Mouse (Mus musculus): ENCODE data around the gene Ccdc65. TPM values are rescaled to one million over a fixed set of nuclear protein-coding genes. Genes with fewer than 3 reads are reported as not detected.

The Ccdc65 gene
- 1.0 TPM in 1 of 2 replicates, not detected in the other for total RNA-seq (2014; fragmentation: Nextera tagmentation)
- 0.06 and 0.60 TPM in 2 replicates for total RNA-seq (2017)
- not detected in 2 replicates for polyA plus RNA-seq (2012)

- H3K4me3 ChIP-seq (ENCODE audit: low read depth, low read length), result peak within 1 kb of the TSS; percentile 65
- peak; percentile 49 for ATAC-seq (ENCODE audit: extremely low read depth, insufficient number of reproducible peaks, low FRiP score, poor library complexity, severe bottlenecking)
- H3K27me3 ChIP-seq (ENCODE audit: insufficient read depth, low read length), result peaks cover 48% of the 10 kb centered on the region
- no peak for TF ChIP-seq GATA1 (IDR thresholded peaks at IDR 0.05; ENCODE audit: borderline replicate concordance, low read length)
- TF ChIP-seq TAL1 (conservative IDR thresholded peaks at IDR 0.05; ENCODE audit: low read depth, low read length), result no peak
- TF ChIP-seq POLR2AphosphoS5 (IDR thresholded peaks at IDR 0.05; ENCODE audit: insufficient replicate concordance, low read depth, low read length), result no peak
- TF ChIP-seq GATA2 (IDR thresholded peaks at IDR 0.05; ENCODE audit: borderline replicate concordance, low read depth, low read length), result no peak
- TF ChIP-seq CTCF (IDR thresholded peaks at IDR 0.05; ENCODE audit: low read depth, low read length), result no peak
- H3K9me3 ChIP-seq (replicated peaks), result no peaks in the 10 kb centered on the region
- H3K36me3 ChIP-seq (replicated peaks), result no peaks in the 10 kb centered on the region
- peak; percentile 47 for DNase-seq (ENCODE audit: low spot score)
- peaks cover 15% of the 10 kb centered on the region for H3K4me1 ChIP-seq (ENCODE audit: insufficient read depth, low read depth, low read length)
These were observed at the start of gene Ccdc65 for GRCm38 (mm10) chr15:98707766-98708372. Ccdc65 (plus strand) TSS chr15:98708207.

- peaks cover 39% of the 10 kb centered on the region for H3K36me3 ChIP-seq (replicated peaks)
- H3K4me1 ChIP-seq (ENCODE audit: insufficient read depth, low read depth, low read length), result peaks cover 31% of the 10 kb centered on the region
- peak overlapping the region; percentile 79 for H3K4me3 ChIP-seq (ENCODE audit: low read depth, low read length)
- peak; percentile 31; the same call in 1 of the 2 replicates for ATAC-seq (ENCODE audit: extremely low read depth, insufficient number of reproducible peaks, low FRiP score, poor library complexity, severe bottlenecking)
- H3K9me3 ChIP-seq (replicated peaks), result no peaks in the 10 kb centered on the region
- TF ChIP-seq TAL1 (conservative IDR thresholded peaks at IDR 0.05; ENCODE audit: low read depth, low read length), result peak; percentile 23; the same call in 1 of the 2 replicates
- TF ChIP-seq GATA2 (IDR thresholded peaks at IDR 0.05; ENCODE audit: borderline replicate concordance, low read depth, low read length), result no peak
- H3K27me3 ChIP-seq (ENCODE audit: insufficient read depth, low read length), result no peaks in the 10 kb centered on the region
- DNase-seq (ENCODE audit: low spot score), result no peak
These were observed 45.8 kb upstream of the Ccdc65 start for GRCm38 (mm10) chr15:98662198-98662566.

GRCm38 (mm10) chr15:98662567-98663545 is 45.2 kb upstream of the Ccdc65 start, which contains the start of gene Ddx23:
Ddx23 (minus strand) TSS chr15:98662894.
- peaks cover 28% of the 10 kb centered on the region for H3K4me1 ChIP-seq (ENCODE audit: insufficient read depth, low read depth, low read length)
- peak; percentile 81 for DNase-seq (ENCODE audit: low spot score)
- H3K9me3 ChIP-seq (replicated peaks), result no peaks in the 10 kb centered on the region
- no peak for TF ChIP-seq GATA2 (IDR thresholded peaks at IDR 0.05; ENCODE audit: borderline replicate concordance, low read depth, low read length)
- TF ChIP-seq TAL1 (conservative IDR thresholded peaks at IDR 0.05; ENCODE audit: low read depth, low read length), result no peak
- no peak for TF ChIP-seq CTCF (IDR thresholded peaks at IDR 0.05; ENCODE audit: low read depth, low read length)
- TF ChIP-seq POLR2AphosphoS5 (IDR thresholded peaks at IDR 0.05; ENCODE audit: insufficient replicate concordance, low read depth, low read length), result no peak
- no peak for TF ChIP-seq GATA1 (IDR thresholded peaks at IDR 0.05; ENCODE audit: borderline replicate concordance, low read length)
- H3K4me3 ChIP-seq (ENCODE audit: low read depth, low read length), result peak within 1 kb of the TSS; percentile 79
- peaks cover 32% of the 10 kb centered on the region for H3K36me3 ChIP-seq (replicated peaks)
- no peaks in the 10 kb centered on the region for H3K27me3 ChIP-seq (ENCODE audit: insufficient read depth, low read length)
- peak; percentile 91 for ATAC-seq (ENCODE audit: extremely low read depth, insufficient number of reproducible peaks, low FRiP score, poor library complexity, severe bottlenecking)

GRCm38 (mm10) chr15:98664042-98664907 is 43.7 kb upstream of the Ccdc65 start:
- no peaks in the 10 kb centered on the region for H3K27me3 ChIP-seq (ENCODE audit: insufficient read depth, low read length)
- TF ChIP-seq POLR2AphosphoS5 (IDR thresholded peaks at IDR 0.05; ENCODE audit: insufficient replicate concordance, low read depth, low read length), result no peak
- no peak for TF ChIP-seq GATA2 (IDR thresholded peaks at IDR 0.05; ENCODE audit: borderline replicate concordance, low read depth, low read length)
- no peak overlapping the region for H3K4me3 ChIP-seq (ENCODE audit: low read depth, low read length)
- H3K9me3 ChIP-seq (replicated peaks), result no peaks in the 10 kb centered on the region
- H3K4me1 ChIP-seq (ENCODE audit: insufficient read depth, low read depth, low read length), result peaks cover 19% of the 10 kb centered on the region
- ATAC-seq (ENCODE audit: extremely low read depth, insufficient number of reproducible peaks, low FRiP score, poor library complexity, severe bottlenecking) (no peak), DNase-seq (ENCODE audit: low spot score) (no peak)
- H3K36me3 ChIP-seq (replicated peaks), result peaks cover 21% of the 10 kb centered on the region

- TF ChIP-seq TAL1 (conservative IDR thresholded peaks at IDR 0.05; ENCODE audit: low read depth, low read length) (no peak), POLR2AphosphoS5 (IDR thresholded peaks at IDR 0.05; ENCODE audit: insufficient replicate concordance, low read depth, low read length) (no peak), GATA2 (IDR thresholded peaks at IDR 0.05; ENCODE audit: borderline replicate concordance, low read depth, low read length) (no peak), CTCF (IDR thresholded peaks at IDR 0.05; ENCODE audit: low read depth, low read length) (no peak), GATA1 (IDR thresholded peaks at IDR 0.05; ENCODE audit: borderline replicate concordance, low read length) (no peak)
- H3K4me3 ChIP-seq (ENCODE audit: low read depth, low read length), result no peak overlapping the region
- peaks cover 50% of the 10 kb centered on the region for H3K36me3 ChIP-seq (replicated peaks)
- no peak for DNase-seq (ENCODE audit: low spot score)
- H3K27me3 ChIP-seq (ENCODE audit: insufficient read depth, low read length), result peaks cover 26% of the 10 kb centered on the region
- H3K9me3 ChIP-seq (replicated peaks), result no peaks in the 10 kb centered on the region
- H3K4me1 ChIP-seq (ENCODE audit: insufficient read depth, low read depth, low read length), result peaks cover 48% of the 10 kb centered on the region
- ATAC-seq (ENCODE audit: extremely low read depth, insufficient number of reproducible peaks, low FRiP score, poor library complexity, severe bottlenecking), result no peak
These were observed 35.4 kb upstream of the Ccdc65 start for GRCm38 (mm10) chr15:98672592-98672991.

All from G1E (cell line).